Mouse (Mus musculus) spleen, adult 2 months (tissue): ENCODE data around the gene Mrpl33. TPM values are rescaled to one million over a fixed set of nuclear protein-coding genes. Genes with fewer than 3 reads are reported as not detected.

Source experiments
- DNase-seq, 2 experiments: peaks; one replicate each; pipeline versions ENCODE4 v3.0.0 to v3.0.0-alpha.2; 2012 to 2021; ENCODE audit warnings: low spot score in 2 of 2, low read depth in 1 of 2
- H3K27ac ChIP-seq: fragments of 200-500 bp; 2 replicates; pipeline ENCODE4 v1.5.1; 2012; ENCODE audit warnings: low read length, inconsistent platforms; ENCODE audit not compliant: insufficient read depth
- H3K27me3 ChIP-seq: fragments of 200-500 bp; 2 replicates; pipeline ENCODE4 v1.6.1; 2012; ENCODE audit warnings: mild to moderate bottlenecking, moderate library complexity, low read length, inconsistent platforms; ENCODE audit not compliant: control insufficient read depth, insufficient read depth
- H3K36me3 ChIP-seq: fragments of 200-500 bp; 2 replicates; pipeline ENCODE4 v1.6.1; 2012; ENCODE audit warnings: mild to moderate bottlenecking, low read length, inconsistent platforms; ENCODE audit not compliant: control insufficient read depth, insufficient read depth
- H3K4me1 ChIP-seq: fragments of 200-500 bp; 2 replicates; pipeline ENCODE4 v1.6.1; 2011; ENCODE audit warnings: inconsistent platforms; ENCODE audit not compliant: control insufficient read depth, insufficient read depth, insufficient read length
- H3K4me3 ChIP-seq: fragments of 200-500 bp; 2 replicates; pipeline ENCODE4 v1.5.1; 2011; ENCODE audit warnings: mild to moderate bottlenecking, inconsistent platforms; ENCODE audit not compliant: insufficient read depth, insufficient read length; ENCODE audit errors: extremely low read depth
- CTCF ChIP-seq: fragments of 200-500 bp; IDR thresholded peaks from 2 replicates; pipeline ENCODE4 v1.5.1; 2011; ENCODE audit warnings: mild to moderate bottlenecking, inconsistent platforms; ENCODE audit not compliant: insufficient read depth, insufficient read length, insufficient replicate concordance; ENCODE audit errors: extremely low read depth
- POLR2A ChIP-seq: fragments of 200-500 bp; IDR thresholded peaks from 2 replicates; pipeline ENCODE4 v1.6.1; 2011; ENCODE audit warnings: low read depth, low read length, inconsistent platforms
- WGBS: fragments of 180-500 bp; shearing (Covaris S2); methylation state at CpG from one replicate; pipeline ENCODE4 v1.1.7; 2018; 5-methylcytosine and 5-hydroxymethylcytosine counted together
- polyA plus RNA-seq: library from polyadenylated mRNA; depleted of rRNA; stranded (reverse); fragments of >200 nt; gene quantifications from 2 replicates; pipeline ENCODE4 v1.2.3, GENCODE M21; 2012

Mrpl33 gene
- polyA plus RNA-seq, 1 experiment = 9.9 TPM

DNA sequence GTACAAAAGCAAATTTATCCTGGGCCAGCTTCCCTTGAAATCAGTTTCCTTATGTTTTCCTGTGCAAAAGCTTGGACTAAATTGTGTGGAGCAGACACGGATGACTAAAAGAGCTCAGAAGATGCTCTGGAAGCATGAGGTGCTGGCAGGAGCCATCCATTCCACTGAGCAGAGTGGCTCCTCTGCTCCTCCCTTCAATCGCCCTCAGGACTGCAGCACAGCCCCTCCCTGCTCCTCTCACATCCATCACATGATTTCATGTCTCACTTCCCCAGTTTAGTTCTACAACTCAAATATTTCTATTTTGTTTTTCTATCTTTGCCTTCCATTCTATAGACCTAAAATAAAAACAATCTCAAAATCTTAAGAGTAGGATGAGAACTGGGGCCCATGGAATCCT lies 74.4 kb downstream of the Mrpl33 start:
- Histone ChIP-seq H3K4me3 (no peak overlapping the region), H3K36me3 (peaks cover 1% of the 10 kb centered on the region; the same call in 1 of the 2 replicates), H3K27ac (no peak overlapping the region), H3K27me3 (no peaks in the 10 kb centered on the region), H3K4me1 (no peaks in the 10 kb centered on the region)
- no peak for TF ChIP-seq POLR2A
- no peak for TF ChIP-seq CTCF
- no peak for DNase-seq
- 75% methylated on average over 2 of the region's 2 CpGs for WGBS

- WGBS = 86% methylated on average over 2 of the region's 2 CpGs
- DNase-seq = no peak
- Histone ChIP-seq H3K36me3 (no peaks in the 10 kb centered on the region), H3K27me3 (no peaks in the 10 kb centered on the region), H3K27ac (no peak overlapping the region), H3K4me1 (no peaks in the 10 kb centered on the region), H3K4me3 (no peak overlapping the region)
- no peak for TF ChIP-seq POLR2A
- no peak for TF ChIP-seq CTCF
Measured at GRCm38 (mm10) chr5:31673431-31673830, 76.7 kb downstream of the Mrpl33 start.

- 83% methylated on average over 1 of the region's 1 CpGs for WGBS
- Histone ChIP-seq H3K27ac (no peak overlapping the region), H3K4me1 (no peaks in the 10 kb centered on the region), H3K36me3 (no peaks in the 10 kb centered on the region), H3K4me3 (no peak overlapping the region), H3K27me3 (no peaks in the 10 kb centered on the region)
- DNase-seq = no peak
- TF ChIP-seq POLR2A (no peak), CTCF (no peak)
Measured at GRCm38 (mm10) chr5:31678000-31678399, 81.3 kb downstream of the Mrpl33 start.

- TF ChIP-seq POLR2A (no peak), CTCF (no peak)
- no peaks in the 10 kb centered on the region for H3K36me3 ChIP-seq
- 64% methylated on average over 4 of the region's 4 CpGs for WGBS
- DNase-seq = no peak
- H3K4me3 ChIP-seq = no peak overlapping the region
- H3K27ac ChIP-seq = no peak overlapping the region
- H3K4me1 ChIP-seq = no peaks in the 10 kb centered on the region
- H3K27me3 ChIP-seq = no peaks in the 10 kb centered on the region
Measured at GRCm38 (mm10) chr5:31680183-31680582, 83.4 kb downstream of the Mrpl33 start.

GRCm38 (mm10) chr5:31682305-31682704 lies 85.6 kb downstream of the Mrpl33 start:
- H3K36me3 ChIP-seq = no peaks in the 10 kb centered on the region
- H3K27ac ChIP-seq = no peak overlapping the region
- no peak for TF ChIP-seq POLR2A
- no peak for TF ChIP-seq CTCF
- H3K27me3 ChIP-seq = no peaks in the 10 kb centered on the region
- no peaks in the 10 kb centered on the region for H3K4me1 ChIP-seq
- no peak for DNase-seq
- 93% methylated on average over 1 of the region's 1 CpGs for WGBS
- no peak overlapping the region for H3K4me3 ChIP-seq

DNA sequence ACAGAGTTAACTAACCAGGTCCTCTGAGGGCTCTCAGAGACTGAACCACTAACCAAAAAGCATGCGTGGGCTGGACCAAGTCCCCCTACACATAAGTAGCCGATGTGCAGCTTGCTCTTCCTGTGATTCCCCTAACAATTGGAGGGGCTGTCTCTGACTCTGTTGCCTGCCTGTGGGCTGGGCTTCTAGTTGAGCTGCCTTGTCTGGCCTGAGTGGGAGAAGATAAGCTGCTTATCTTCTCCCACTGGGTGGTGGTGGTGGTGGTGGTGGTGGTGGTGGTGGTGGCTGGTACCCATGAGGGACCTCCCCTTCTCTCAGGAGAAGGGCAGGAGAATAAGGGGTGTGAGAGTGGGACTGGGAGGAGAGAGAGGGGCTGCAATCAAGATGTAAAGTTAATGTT lies 89.3 kb downstream of the Mrpl33 start:
- H3K4me3 ChIP-seq = no peak overlapping the region
- WGBS = 68% methylated on average over 2 of the region's 2 CpGs
- no peak overlapping the region for H3K27ac ChIP-seq
- H3K36me3 ChIP-seq = no peaks in the 10 kb centered on the region
- H3K4me1 ChIP-seq = no peaks in the 10 kb centered on the region
- no peaks in the 10 kb centered on the region for H3K27me3 ChIP-seq
- no peak for TF ChIP-seq POLR2A
- TF ChIP-seq CTCF = no peak
- DNase-seq = no peak

GRCm38 (mm10) chr5:31687972-31688371 lies 91.2 kb downstream of the Mrpl33 start:
- no peak for DNase-seq
- Histone ChIP-seq H3K27ac (no peak overlapping the region), H3K27me3 (no peaks in the 10 kb centered on the region), H3K36me3 (no peaks in the 10 kb centered on the region), H3K4me1 (no peaks in the 10 kb centered on the region), H3K4me3 (no peak overlapping the region)
- 82% methylated on average over 3 of the region's 3 CpGs for WGBS
- TF ChIP-seq CTCF = no peak
- no peak for TF ChIP-seq POLR2A
